Mouse (Mus musculus): ENCODE results near the gene 3830403N18Rik. TPM values are rescaled to one million over a fixed set of nuclear protein-coding genes. Genes with fewer than 3 reads are reported as not detected.
"Not testable (repeated sequence)": the region's sequence is repeated elsewhere in the genome, so short reads cannot be mapped to it uniquely, and the experiment has no call there.

Gene 3830403N18Rik
- not detected for total RNA-seq (2021)
- long read RNA-seq, experiment 1: 0 reads
- long read RNA-seq, experiment 2: 0 reads

DNA sequence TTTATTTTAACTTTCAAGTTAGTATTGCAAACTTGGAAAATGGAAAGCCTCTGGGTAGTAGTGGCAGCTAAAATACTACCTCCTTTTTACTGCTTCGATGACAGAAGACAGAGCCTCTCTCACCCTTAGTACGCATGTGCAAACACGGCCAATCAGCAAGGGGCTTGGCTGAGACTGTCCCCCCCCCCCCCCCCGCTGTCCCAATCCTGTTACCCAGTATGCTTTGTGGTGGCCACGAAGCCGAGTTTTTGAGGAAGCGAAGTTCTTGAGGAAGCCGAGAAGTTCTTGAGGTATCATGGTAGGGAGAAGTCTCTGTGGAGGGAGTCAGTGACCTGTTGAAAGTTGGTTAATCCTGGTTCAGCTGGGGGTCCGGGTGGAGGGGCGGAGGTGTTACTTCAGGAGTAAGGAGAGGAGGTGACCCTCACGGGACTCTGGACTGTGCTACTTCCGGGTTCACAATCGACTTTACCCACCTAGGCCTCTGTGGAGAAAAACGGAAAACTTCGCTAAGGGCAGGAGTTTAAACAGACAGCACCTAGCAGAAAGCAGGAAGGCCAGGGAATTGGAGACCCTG lies at the start of gene 3830403N18Rik:
TSS of gene 3830403N18Rik (plus strand) at position 237 of the 574 bp plus-strand sequence.
- not testable (repeated sequence) for DNase-seq (ENCODE audit: low spot score)

DNA sequence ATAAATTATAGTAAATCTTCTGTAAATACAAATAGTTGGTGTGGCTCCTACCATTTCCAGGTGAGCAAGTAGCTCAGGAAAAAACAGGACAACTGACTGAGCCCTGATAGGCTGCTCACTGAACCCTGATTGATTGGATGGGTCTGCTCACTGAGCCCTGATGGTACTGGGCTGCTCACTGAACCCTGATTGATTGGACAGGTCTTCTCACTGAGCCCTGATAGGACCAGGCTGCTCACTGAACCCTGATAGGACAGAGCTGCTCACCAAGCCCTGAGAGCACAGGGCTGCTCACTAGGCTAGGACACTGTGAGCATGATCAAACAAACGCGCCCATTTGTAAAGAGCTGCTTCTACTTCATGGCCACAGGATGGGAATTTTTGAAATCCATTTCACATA lies 15.0 kb downstream of the 3830403N18Rik start:
- no peak for DNase-seq (ENCODE audit: low spot score)

DNA sequence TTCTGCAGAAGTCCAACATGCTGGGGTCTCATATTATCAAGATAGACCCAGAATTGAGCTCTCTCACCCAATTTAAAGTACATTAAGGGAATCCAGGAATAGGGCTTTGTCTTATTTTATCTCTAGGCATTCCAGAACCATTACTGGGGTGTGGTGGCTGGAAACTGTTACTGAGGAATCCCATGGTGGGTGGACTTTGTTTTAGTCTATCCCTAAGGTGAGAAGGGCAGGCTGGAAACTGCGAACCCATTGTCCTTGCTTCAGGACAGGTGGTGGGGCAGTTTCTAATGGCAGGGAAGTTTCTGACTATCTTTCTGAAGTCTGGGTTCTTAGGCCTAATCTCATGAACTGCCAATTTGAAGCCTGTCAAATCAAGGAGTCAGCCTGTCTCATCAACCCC lies 50.1 kb downstream of the 3830403N18Rik start:
- not testable (repeated sequence) for DNase-seq (ENCODE audit: low spot score)

Other genes with a start within 250 kb of the 3830403N18Rik start
- not detected for gene Gm773, start 76.3 kb downstream of the 3830403N18Rik start, total RNA-seq (2021)
- gene Zfp449, start 209.8 kb downstream of the 3830403N18Rik start, total RNA-seq (2021): 1 to 10 TPM; 2.4 to 2.8 TPM
- gene Smim10l2a, start 238.0 kb downstream of the 3830403N18Rik start, total RNA-seq (2021): under 1 TPM in 1 of 2 experiments, not detected in 1; 0.09 TPM